Mouse (Mus musculus): ENCODE results near the gene Ilvbl. TPM values are rescaled to one million over a fixed set of nuclear protein-coding genes. Genes with fewer than 3 reads are reported as not detected.
"Not testable (repeated sequence)": the region's sequence is repeated elsewhere in the genome, so short reads cannot be mapped to it uniquely, and the experiment has no call there.

The Ilvbl gene
- total RNA-seq, 2 experiments from 2014 or later = 6.5 to 12.7 TPM

GRCm38 (mm10) chr10:78589901-78590300 is 15.8 kb downstream of the Ilvbl start:
- ATAC-seq (replicated peaks; ENCODE audit: low FRiP score, poor library complexity, severe bottlenecking) = no peak

GRCm38 (mm10) chr10:78590744-78591143 is 16.6 kb downstream of the Ilvbl start:
- no peak for ATAC-seq (replicated peaks; ENCODE audit: low FRiP score, poor library complexity, severe bottlenecking)

GRCm38 (mm10) chr10:78591406-78592328 is 17.5 kb downstream of the Ilvbl start, which contains the start of gene Syde1:
TSS of gene Syde1 (minus strand) at chr10:78591964.
- no peak for ATAC-seq (replicated peaks; ENCODE audit: low FRiP score, poor library complexity, severe bottlenecking)

- ATAC-seq (replicated peaks; ENCODE audit: low FRiP score, poor library complexity, severe bottlenecking) = no peak
Observed at GRCm38 (mm10) chr10:78592856-78593379, 18.8 kb downstream of the Ilvbl start.

GRCm38 (mm10) chr10:78593736-78594135 is 19.6 kb downstream of the Ilvbl start:
- ATAC-seq (replicated peaks; ENCODE audit: low FRiP score, poor library complexity, severe bottlenecking) = no peak

GRCm38 (mm10) chr10:78594157-78594556 is 20.0 kb downstream of the Ilvbl start:
- ATAC-seq (replicated peaks; ENCODE audit: low FRiP score, poor library complexity, severe bottlenecking) = no peak

GRCm38 (mm10) chr10:78594566-78594965 is 20.4 kb downstream of the Ilvbl start:
- ATAC-seq (replicated peaks; ENCODE audit: low FRiP score, poor library complexity, severe bottlenecking) = no peak

- ATAC-seq (replicated peaks; ENCODE audit: low FRiP score, poor library complexity, severe bottlenecking) = no peak
Observed at GRCm38 (mm10) chr10:78599865-78600264, 25.7 kb downstream of the Ilvbl start.

- no peak for ATAC-seq (replicated peaks; ENCODE audit: low FRiP score, poor library complexity, severe bottlenecking)
Observed at GRCm38 (mm10) chr10:78605080-78605479, 30.9 kb downstream of the Ilvbl start.

- no peak for ATAC-seq (replicated peaks; ENCODE audit: low FRiP score, poor library complexity, severe bottlenecking)
Observed at GRCm38 (mm10) chr10:78607602-78608001, 33.5 kb downstream of the Ilvbl start.

GRCm38 (mm10) chr10:78617974-78618373 is 43.8 kb downstream of the Ilvbl start, which contains the start of gene Olfr1357:
TSS of gene Olfr1357 (minus strand) at chr10:78618074.
- no peak for ATAC-seq (replicated peaks; ENCODE audit: low FRiP score, poor library complexity, severe bottlenecking)

GRCm38 (mm10) chr10:78623143-78623542 is 49.0 kb downstream of the Ilvbl start:
- ATAC-seq (replicated peaks; ENCODE audit: low FRiP score, poor library complexity, severe bottlenecking) = not testable (repeated sequence)

GRCm38 (mm10) chr10:78630194-78630593 is 56.0 kb downstream of the Ilvbl start:
- no peak for ATAC-seq (replicated peaks; ENCODE audit: low FRiP score, poor library complexity, severe bottlenecking)

- no peak for ATAC-seq (replicated peaks; ENCODE audit: low FRiP score, poor library complexity, severe bottlenecking)
Observed at GRCm38 (mm10) chr10:78632311-78632710, 58.2 kb downstream of the Ilvbl start.

Other genes with a start within 250 kb of the Ilvbl start
- 3.3 and 5.8 TPM in 2 replicates for gene Agpat3, start 221.9 kb upstream of the Ilvbl start, total RNA-seq (2015; ENCODE audit: low replicate concordance)
- gene Agpat3, start 221.9 kb upstream of the Ilvbl start, total RNA-seq (2017; ENCODE audit: low replicate concordance) = 2.6 and 3.2 TPM in 2 replicates
- gene Rrp1, start 161.3 kb upstream of the Ilvbl start, total RNA-seq (2015; ENCODE audit: low replicate concordance) = 4.8 and 17.3 TPM in 2 replicates
- 44.9 and 46.9 TPM in 2 replicates for gene Rrp1, start 161.3 kb upstream of the Ilvbl start, total RNA-seq (2017; ENCODE audit: low replicate concordance)
- 17.7 and 24.9 TPM in 2 replicates for gene Cstb, start 148.7 kb upstream of the Ilvbl start, total RNA-seq (2015; ENCODE audit: low replicate concordance)
- gene Cstb, start 148.7 kb upstream of the Ilvbl start, total RNA-seq (2017; ENCODE audit: low replicate concordance) = 3.3 and 10.0 TPM in 2 replicates
- 2.9 and 6.3 TPM in 2 replicates for gene Pdxk, start 109.4 kb upstream of the Ilvbl start, total RNA-seq (2015; ENCODE audit: low replicate concordance)
- 1.4 TPM in 2 replicates for gene Pdxk, start 109.4 kb upstream of the Ilvbl start, total RNA-seq (2017; ENCODE audit: low replicate concordance)
- not detected in 2 replicates for gene Olfr1358, start 56.9 kb upstream of the Ilvbl start, total RNA-seq (2015; ENCODE audit: low replicate concordance)
- not detected in 2 replicates for gene Olfr1358, start 56.9 kb upstream of the Ilvbl start, total RNA-seq (2017; ENCODE audit: low replicate concordance)
- not detected in 2 replicates for gene Syde1, start 17.6 kb downstream of the Ilvbl start, total RNA-seq (2015; ENCODE audit: low replicate concordance)
- gene Syde1, start 17.6 kb downstream of the Ilvbl start, total RNA-seq (2017; ENCODE audit: low replicate concordance) = 0.14 TPM in 1 of 2 replicates, not detected in the other
- not detected in 2 replicates for gene Olfr1357, start 43.7 kb downstream of the Ilvbl start, total RNA-seq (2015; ENCODE audit: low replicate concordance)
- not detected in 2 replicates for gene Olfr1357, start 43.7 kb downstream of the Ilvbl start, total RNA-seq (2017; ENCODE audit: low replicate concordance)
- not detected in 2 replicates for gene Casp14, start 143.9 kb downstream of the Ilvbl start, total RNA-seq (2015; ENCODE audit: low replicate concordance)
- gene Casp14, start 143.9 kb downstream of the Ilvbl start, total RNA-seq (2017; ENCODE audit: low replicate concordance) = not detected in 2 replicates
- gene Ccdc105, start 178.7 kb downstream of the Ilvbl start, total RNA-seq (2015; ENCODE audit: low replicate concordance) = not detected in 2 replicates
- gene Ccdc105, start 178.7 kb downstream of the Ilvbl start, total RNA-seq (2017; ENCODE audit: low replicate concordance) = not detected in 2 replicates
- not detected in 2 replicates for gene Slc1a6, start 206.2 kb downstream of the Ilvbl start, total RNA-seq (2015; ENCODE audit: low replicate concordance)
- gene Slc1a6, start 206.2 kb downstream of the Ilvbl start, total RNA-seq (2017; ENCODE audit: low replicate concordance) = not detected in 2 replicates

Data from erythroblast, adult 5-6 weeks (primary cell).